Mouse (Mus musculus) embryonic facial prominence, embryonic 15.5 days (tissue): ENCODE measurements at regions not wholly inside any gene's neighbourhood (a gene's known extent, or its start where the extent isn't known, plus 50 kb on each side); places are given as distances from the start of the nearest gene placed in this dataset.

Experiments used
- ATAC-seq: fragments of 200-750 bp; cut with Nextera tagmentation; 2 replicates; pipeline ENCODE4 v1.8.0; 2017; ENCODE audit warnings: low read depth, moderate TSS enrichment; ENCODE audit not compliant: insufficient number of reproducible peaks, low FRiP score, low TSS enrichment
- H3K27ac ChIP-seq: fragments of 300-500 bp; sonication (generic); replicated peaks from 2 replicates; pipeline ENCODE4 v1.5.1; 2015; ENCODE audit warnings: mild to moderate bottlenecking, inconsistent platforms
- H3K27me3 ChIP-seq: fragments of 300-500 bp; sonication (generic); 2 replicates; pipeline ENCODE4 v1.6.1; 2015; ENCODE audit warnings: inconsistent platforms
- H3K36me3 ChIP-seq: fragments of 300-500 bp; sonication (generic); 2 replicates; pipeline ENCODE4 v1.6.1; 2015; ENCODE audit warnings: mild to moderate bottlenecking, inconsistent platforms
- H3K4me1 ChIP-seq: fragments of 300-500 bp; sonication (generic); 2 replicates; pipeline ENCODE4 v1.6.1; 2015; ENCODE audit warnings: inconsistent platforms
- H3K4me2 ChIP-seq: fragments of 300-500 bp; sonication (generic); replicated peaks from 2 replicates; pipeline ENCODE4 v1.6.1; 2015; ENCODE audit warnings: mild to moderate bottlenecking, inconsistent platforms
- H3K4me3 ChIP-seq: fragments of 300-500 bp; sonication (generic); replicated peaks from 2 replicates; pipeline ENCODE4 v1.5.1; 2015; ENCODE audit warnings: mild to moderate bottlenecking, inconsistent platforms
- H3K9ac ChIP-seq: fragments of 300-500 bp; sonication (generic); 2 replicates; pipeline ENCODE4 v1.6.1; 2015; ENCODE audit warnings: inconsistent platforms
- H3K9me3 ChIP-seq: fragments of 300-500 bp; sonication (generic); replicated peaks from 2 replicates; pipeline ENCODE4 v1.6.1; 2016; ENCODE audit warnings: inconsistent platforms
- WGBS: fragments of 180-500 bp; shearing (Covaris S2); methylation state at CpG from one replicate; pipeline ENCODE4 v1.1.7; 2015; 5-methylcytosine and 5-hydroxymethylcytosine counted together

DNA sequence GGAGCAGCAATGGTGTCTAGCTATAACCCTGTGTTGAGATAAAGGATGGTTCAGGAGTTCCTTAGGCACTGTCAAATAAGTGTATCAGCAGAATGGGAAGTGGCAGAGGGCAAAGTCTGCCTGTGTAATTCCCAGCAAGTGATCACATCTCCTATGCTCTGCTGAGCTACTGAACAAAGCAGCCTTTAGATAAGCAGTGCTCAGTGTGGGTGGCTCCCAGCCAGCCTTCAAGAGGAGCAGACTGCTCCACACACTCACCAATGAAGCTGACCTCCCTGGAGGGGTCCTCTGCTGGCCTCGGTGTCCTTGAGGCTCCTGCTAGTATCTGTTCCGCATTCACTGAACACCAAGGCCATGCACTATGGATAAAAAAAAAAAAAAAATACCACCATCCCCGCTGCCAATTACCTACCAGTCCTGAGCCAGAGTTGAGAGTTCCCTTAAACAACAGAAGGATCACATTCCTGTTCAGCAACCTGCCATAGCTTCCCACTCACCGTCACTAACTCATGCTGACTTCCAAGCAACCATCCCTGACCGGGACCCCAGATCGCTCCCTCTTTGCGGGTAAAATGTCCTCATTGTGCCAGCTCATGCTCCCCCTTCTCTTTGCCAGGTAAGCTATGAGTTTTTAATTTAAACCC, 198.9 kb downstream of the Gm9195 start:
- H3K27ac ChIP-seq: no peak overlapping the region
- 75% methylated on average over 7 of the region's 7 CpGs for WGBS
- no peak for ATAC-seq

DNA sequence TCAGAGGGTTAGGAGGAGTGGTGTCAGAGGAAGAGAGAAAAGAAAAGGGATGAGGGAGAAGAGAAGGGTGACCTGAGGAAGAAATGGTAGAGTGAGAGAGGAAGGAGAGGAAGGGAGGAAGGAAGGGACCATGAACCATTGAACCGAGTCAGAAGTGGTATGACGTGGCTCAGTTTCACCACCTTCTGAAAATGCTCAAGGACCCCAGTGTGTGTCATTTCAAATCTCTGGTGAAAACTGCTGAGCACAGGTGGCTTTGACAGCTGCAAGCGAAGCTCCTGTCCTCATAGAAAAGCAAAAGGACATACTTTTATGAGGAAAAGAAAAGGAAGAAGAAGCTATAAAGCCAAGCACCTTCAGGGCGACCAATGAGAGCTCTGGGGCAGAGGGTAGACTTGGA, 214.3 kb downstream of the Gm9195 start:
- H3K4me3 ChIP-seq: no peak overlapping the region
- H3K9ac ChIP-seq: no peak overlapping the region
- no peaks in the 10 kb centered on the region for H3K4me1 ChIP-seq
- no peaks in the 10 kb centered on the region for H3K36me3 ChIP-seq
- no peaks in the 10 kb centered on the region for H3K27me3 ChIP-seq
- no peak overlapping the region for H3K27ac ChIP-seq
- ATAC-seq: no peak
- H3K4me2 ChIP-seq: no peak overlapping the region
- WGBS: 83% methylated on average over 4 of the region's 4 CpGs
- H3K9me3 ChIP-seq: no peaks in the 10 kb centered on the region

More for the DNA sequence above, 198.9 kb downstream of the Gm9195 start:
- peaks cover 7% of the 10 kb centered on the region for H3K27me3 ChIP-seq
- no peaks in the 10 kb centered on the region for H3K4me1 ChIP-seq
- H3K36me3 ChIP-seq: no peaks in the 10 kb centered on the region
- no peak overlapping the region for H3K9ac ChIP-seq
- H3K9me3 ChIP-seq: no peaks in the 10 kb centered on the region
- no peak overlapping the region for H3K4me2 ChIP-seq
- H3K4me3 ChIP-seq: no peak overlapping the region

- no peak overlapping the region for H3K4me3 ChIP-seq
Measured at GRCm38 (mm10) chr14:72259255-72259654, 232.4 kb downstream of the Gm9195 start.

DNA sequence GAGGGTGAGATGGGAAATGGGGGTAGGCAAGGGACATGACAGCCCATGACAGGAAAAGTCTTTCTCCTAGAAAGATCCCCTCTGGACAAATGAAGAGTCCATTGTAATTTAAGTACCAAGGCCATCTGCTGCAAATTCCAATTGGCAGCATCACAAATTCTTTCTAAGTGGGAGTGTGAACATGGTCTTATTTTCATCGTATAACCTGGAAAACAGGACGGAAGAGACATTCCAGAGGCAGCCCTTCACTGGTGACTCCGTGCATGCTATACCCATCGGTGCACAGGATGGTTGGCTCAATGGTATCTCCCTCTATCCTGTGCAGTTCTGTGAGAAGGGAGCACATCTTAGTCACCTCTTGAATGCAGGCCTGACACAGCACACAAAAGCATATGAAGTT, 249.8 kb downstream of the Gm9195 start:
- Histone ChIP-seq H3K27me3 (no peaks in the 10 kb centered on the region), H3K27ac (no peak overlapping the region), H3K4me2 (no peak overlapping the region), H3K4me3 (no peak overlapping the region), H3K36me3 (no peaks in the 10 kb centered on the region), H3K9me3 (no peaks in the 10 kb centered on the region), H3K4me1 (no peaks in the 10 kb centered on the region), H3K9ac (no peak overlapping the region)
- 77% methylated on average over 4 of the region's 4 CpGs for WGBS
- ATAC-seq: no peak

More at GRCm38 (mm10) chr14:72259255-72259654, 232.4 kb downstream of the Gm9195 start:
- WGBS: 46% methylated on average over 2 of the region's 2 CpGs
- no peaks in the 10 kb centered on the region for H3K9me3 ChIP-seq
- H3K4me2 ChIP-seq: no peak overlapping the region
- no peaks in the 10 kb centered on the region for H3K36me3 ChIP-seq
- H3K27me3 ChIP-seq: no peaks in the 10 kb centered on the region
- H3K9ac ChIP-seq: no peak overlapping the region
- H3K27ac ChIP-seq: no peak overlapping the region
- no peak for ATAC-seq
- no peaks in the 10 kb centered on the region for H3K4me1 ChIP-seq

- 41% methylated on average over 4 of the region's 4 CpGs for WGBS
- H3K4me3 ChIP-seq: no peak overlapping the region
- H3K36me3 ChIP-seq: no peaks in the 10 kb centered on the region
- no peak overlapping the region for H3K27ac ChIP-seq
- no peak overlapping the region for H3K4me2 ChIP-seq
- H3K27me3 ChIP-seq: no peaks in the 10 kb centered on the region
- H3K4me1 ChIP-seq: no peaks in the 10 kb centered on the region
- no peaks in the 10 kb centered on the region for H3K9me3 ChIP-seq
- no peak for ATAC-seq
- H3K9ac ChIP-seq: no peak overlapping the region
Measured at GRCm38 (mm10) chr14:72240272-72240671, 251.4 kb downstream of the Gm9195 start.

- H3K4me2 ChIP-seq: no peak overlapping the region
- H3K27ac ChIP-seq: no peak overlapping the region
- WGBS: 86% methylated on average over 4 of the region's 4 CpGs
- no peaks in the 10 kb centered on the region for H3K4me1 ChIP-seq
- no peak overlapping the region for H3K9ac ChIP-seq
- no peaks in the 10 kb centered on the region for H3K27me3 ChIP-seq
- no peaks in the 10 kb centered on the region for H3K9me3 ChIP-seq
- H3K36me3 ChIP-seq: no peaks in the 10 kb centered on the region
- ATAC-seq: no peak
- H3K4me3 ChIP-seq: no peak overlapping the region
Measured at GRCm38 (mm10) chr14:72238344-72238743, 253.3 kb downstream of the Gm9195 start.

GRCm38 (mm10) chr14:72234234-72235075, 257.2 kb downstream of the Gm9195 start:
- Histone ChIP-seq H3K36me3 (no peaks in the 10 kb centered on the region), H3K4me2 (no peak overlapping the region), H3K4me1 (no peaks in the 10 kb centered on the region), H3K9me3 (no peaks in the 10 kb centered on the region), H3K9ac (no peak overlapping the region), H3K27me3 (no peaks in the 10 kb centered on the region), H3K4me3 (no peak overlapping the region), H3K27ac (no peak overlapping the region)
- 66% methylated on average over 6 of the region's 6 CpGs for WGBS
- ATAC-seq: no peak

DNA sequence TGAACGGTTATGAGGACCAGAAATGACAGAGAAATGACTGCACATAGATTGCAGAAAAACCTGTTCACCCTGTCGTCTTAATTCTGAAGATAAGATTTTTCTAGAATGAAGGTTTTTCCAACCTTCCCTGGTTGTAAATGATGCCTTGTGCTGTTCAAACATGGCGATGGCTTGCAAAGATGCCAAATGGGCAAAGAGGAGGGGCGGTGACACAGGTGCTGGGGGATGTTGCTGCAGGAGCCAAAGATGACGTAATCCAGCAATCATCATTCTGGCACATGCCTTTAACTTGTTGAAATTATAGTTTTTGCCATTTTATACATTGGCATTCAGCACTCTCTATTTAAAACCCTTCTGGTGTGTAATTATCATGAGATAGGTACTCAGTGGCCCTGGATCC, 263.8 kb downstream of the Gm9195 start:
- H3K27me3 ChIP-seq: no peaks in the 10 kb centered on the region
- H3K36me3 ChIP-seq: no peaks in the 10 kb centered on the region
- H3K9ac ChIP-seq: no peak overlapping the region
- no peaks in the 10 kb centered on the region for H3K9me3 ChIP-seq
- 64% methylated on average over 5 of the region's 5 CpGs for WGBS
- no peak for ATAC-seq
- H3K27ac ChIP-seq: no peak overlapping the region
- H3K4me3 ChIP-seq: no peak overlapping the region
- H3K4me1 ChIP-seq: no peaks in the 10 kb centered on the region
- no peak overlapping the region for H3K4me2 ChIP-seq

- H3K4me3 ChIP-seq: no peak overlapping the region
- no peak for ATAC-seq
- H3K4me1 ChIP-seq: no peaks in the 10 kb centered on the region
- WGBS: 70% methylated on average over 1 of the region's 1 CpGs
- H3K9ac ChIP-seq: no peak overlapping the region
- H3K4me2 ChIP-seq: no peak overlapping the region
- no peaks in the 10 kb centered on the region for H3K27me3 ChIP-seq
- H3K36me3 ChIP-seq: no peaks in the 10 kb centered on the region
- H3K9me3 ChIP-seq: no peaks in the 10 kb centered on the region
- H3K27ac ChIP-seq: no peak overlapping the region
Measured at GRCm38 (mm10) chr14:72227441-72227840, 264.2 kb downstream of the Gm9195 start.

- H3K36me3 ChIP-seq: no peaks in the 10 kb centered on the region
- no peak overlapping the region for H3K9ac ChIP-seq
- H3K4me2 ChIP-seq: no peak overlapping the region
- no peaks in the 10 kb centered on the region for H3K9me3 ChIP-seq
- no peak overlapping the region for H3K4me3 ChIP-seq
- 60% methylated on average over 1 of the region's 1 CpGs for WGBS
- H3K27me3 ChIP-seq: no peaks in the 10 kb centered on the region
- H3K4me1 ChIP-seq: no peaks in the 10 kb centered on the region
- no peak overlapping the region for H3K27ac ChIP-seq
- ATAC-seq: no peak
Measured at GRCm38 (mm10) chr14:72226946-72227345, 264.7 kb downstream of the Gm9195 start.

DNA sequence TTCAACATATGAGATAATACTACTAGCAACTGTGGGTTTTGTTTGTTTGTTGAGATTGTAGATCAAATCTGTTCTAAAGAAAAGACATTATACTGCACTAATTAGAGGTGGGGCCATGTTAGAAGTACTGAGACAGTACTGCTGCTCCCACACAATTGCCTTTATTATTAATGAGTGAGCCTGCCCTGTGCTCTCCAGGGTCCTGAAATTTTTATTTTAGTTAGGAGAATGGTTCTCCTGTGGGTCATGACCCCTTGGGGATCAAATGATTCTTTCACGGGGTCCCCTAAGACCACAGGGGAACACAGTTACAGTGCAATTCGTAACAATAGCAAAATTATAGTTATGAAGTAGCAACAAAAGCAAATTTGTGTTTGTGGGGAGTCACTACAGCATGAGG, 268.8 kb downstream of the Gm9195 start:
- H3K4me3 ChIP-seq: no peak overlapping the region
- H3K27me3 ChIP-seq: no peaks in the 10 kb centered on the region
- no peaks in the 10 kb centered on the region for H3K36me3 ChIP-seq
- no peak overlapping the region for H3K27ac ChIP-seq
- no peak overlapping the region for H3K4me2 ChIP-seq
- H3K4me1 ChIP-seq: no peaks in the 10 kb centered on the region
- no peaks in the 10 kb centered on the region for H3K9me3 ChIP-seq
- no peak for ATAC-seq
- no peak overlapping the region for H3K9ac ChIP-seq
- 43% methylated on average over 2 of the region's 2 CpGs for WGBS

- no peaks in the 10 kb centered on the region for H3K9me3 ChIP-seq
- no peak overlapping the region for H3K4me3 ChIP-seq
- H3K4me2 ChIP-seq: no peak overlapping the region
- H3K9ac ChIP-seq: no peak overlapping the region
- no peaks in the 10 kb centered on the region for H3K4me1 ChIP-seq
- no peak overlapping the region for H3K27ac ChIP-seq
- H3K36me3 ChIP-seq: no peaks in the 10 kb centered on the region
- ATAC-seq: no peak
- 87% methylated on average over 6 of the region's 6 CpGs for WGBS
- no peaks in the 10 kb centered on the region for H3K27me3 ChIP-seq
Measured at GRCm38 (mm10) chr14:72219523-72219922, 272.1 kb downstream of the Gm9195 start.
